Mouse (Mus musculus) C2C12 (cell line): ENCODE data around the gene Syde1. TPM values are rescaled to one million over a fixed set of nuclear protein-coding genes. Genes with fewer than 3 reads are reported as not detected.
"Not testable (repeated sequence)": the region's sequence is repeated elsewhere in the genome, so short reads cannot be mapped to it uniquely, and the experiment has no call there.

ENCODE experiments used
- H3K27me3 ChIP-seq: one replicate; pipeline ENCODE4 v1.6.1; 2011; ENCODE audit not compliant: control insufficient read depth, insufficient read depth, insufficient read length
- H3K36me3 ChIP-seq: one replicate; pipeline ENCODE4 v1.6.1; 2011; ENCODE audit not compliant: control insufficient read depth, insufficient read depth
- H3K4me3 ChIP-seq: one replicate; pipeline ENCODE4 v1.5.1; 2011; ENCODE audit warnings: mild to moderate bottlenecking, control low read depth; ENCODE audit not compliant: poor library complexity, insufficient read depth, severe bottlenecking
- H3K79me2 ChIP-seq: one replicate; pipeline ENCODE4 v1.6.1; 2011; ENCODE audit not compliant: control insufficient read depth, insufficient read depth
- H3K79me3 ChIP-seq: one replicate; pipeline ENCODE4 v1.6.1; 2011; ENCODE audit warnings: low read depth, control low read depth
- H3ac ChIP-seq: one replicate; pipeline ENCODE3; 2011; ENCODE audit warnings: low read depth; ENCODE audit not compliant: control insufficient read depth, insufficient read length
- CEBPB ChIP-seq: IDR thresholded peaks from one replicate; pipeline ENCODE4 v1.6.1; 2011; ENCODE audit warnings: low read depth, mild to moderate bottlenecking, control low read depth, moderate library complexity
- CTCF ChIP-seq: IDR thresholded peaks from one replicate; pipeline ENCODE4 v1.5.1; 2011; ENCODE audit not compliant: control insufficient read depth, insufficient read depth, insufficient read length
- FOSL1 ChIP-seq: IDR thresholded peaks from one replicate; pipeline ENCODE4 v1.8.0; 2011; ENCODE audit warnings: mild to moderate bottlenecking, low read length; ENCODE audit not compliant: poor library complexity, insufficient read depth, severe bottlenecking
- MAX ChIP-seq: IDR thresholded peaks from one replicate; pipeline ENCODE4 v1.6.1; 2011; ENCODE audit warnings: mild to moderate bottlenecking, control low read depth
- MYOD1 ChIP-seq: IDR thresholded peaks from one replicate; pipeline ENCODE4 v1.6.1; 2011; ENCODE audit warnings: low read depth; ENCODE audit not compliant: control insufficient read depth, insufficient read length
- MYOG ChIP-seq: IDR thresholded peaks from one replicate; pipeline ENCODE4 v1.6.1; 2011; ENCODE audit not compliant: control insufficient read depth, insufficient read length; ENCODE audit errors: extremely low read depth
- USF1 ChIP-seq: IDR thresholded peaks from one replicate; pipeline ENCODE4 v1.6.1; 2011; ENCODE audit warnings: low read depth, mild to moderate bottlenecking, control low read depth, moderate library complexity
- long read RNA-seq, 2 experiments: library from polyadenylated mRNA; unstranded; transcript quantifications; one replicate each; pipeline ENCODE4 v2.0.0; 2019 to 2020
- polyA plus RNA-seq: library from polyadenylated mRNA; unstranded; fragments of >200 nt; fragmentation: generic; extraction: Trizol; gene quantifications from one replicate; pipeline ENCODE4 v1.2.1, GENCODE M21; 2012; ENCODE audit warnings: missing spikeins

The Syde1 gene
- polyA plus RNA-seq = 37.2 TPM
- long read RNA-seq, experiment 1, transcript Syde1-201 (8 exons, 3,288 nt) = major isoform, 14 of 20 reads
- long read RNA-seq, experiment 1, partial matches to known transcripts = 2 of 20 reads
- long read RNA-seq, experiment 1, other reads (novel, unspliced or antisense) = 4 of 20 reads
- long read RNA-seq, experiment 2, transcript Syde1-201 (8 exons, 3,288 nt) = major isoform, 203 of 246 reads
- long read RNA-seq, experiment 2, partial matches to known transcripts = 22 of 246 reads
- long read RNA-seq, experiment 2, other reads (novel, unspliced or antisense) = 21 of 246 reads

DNA sequence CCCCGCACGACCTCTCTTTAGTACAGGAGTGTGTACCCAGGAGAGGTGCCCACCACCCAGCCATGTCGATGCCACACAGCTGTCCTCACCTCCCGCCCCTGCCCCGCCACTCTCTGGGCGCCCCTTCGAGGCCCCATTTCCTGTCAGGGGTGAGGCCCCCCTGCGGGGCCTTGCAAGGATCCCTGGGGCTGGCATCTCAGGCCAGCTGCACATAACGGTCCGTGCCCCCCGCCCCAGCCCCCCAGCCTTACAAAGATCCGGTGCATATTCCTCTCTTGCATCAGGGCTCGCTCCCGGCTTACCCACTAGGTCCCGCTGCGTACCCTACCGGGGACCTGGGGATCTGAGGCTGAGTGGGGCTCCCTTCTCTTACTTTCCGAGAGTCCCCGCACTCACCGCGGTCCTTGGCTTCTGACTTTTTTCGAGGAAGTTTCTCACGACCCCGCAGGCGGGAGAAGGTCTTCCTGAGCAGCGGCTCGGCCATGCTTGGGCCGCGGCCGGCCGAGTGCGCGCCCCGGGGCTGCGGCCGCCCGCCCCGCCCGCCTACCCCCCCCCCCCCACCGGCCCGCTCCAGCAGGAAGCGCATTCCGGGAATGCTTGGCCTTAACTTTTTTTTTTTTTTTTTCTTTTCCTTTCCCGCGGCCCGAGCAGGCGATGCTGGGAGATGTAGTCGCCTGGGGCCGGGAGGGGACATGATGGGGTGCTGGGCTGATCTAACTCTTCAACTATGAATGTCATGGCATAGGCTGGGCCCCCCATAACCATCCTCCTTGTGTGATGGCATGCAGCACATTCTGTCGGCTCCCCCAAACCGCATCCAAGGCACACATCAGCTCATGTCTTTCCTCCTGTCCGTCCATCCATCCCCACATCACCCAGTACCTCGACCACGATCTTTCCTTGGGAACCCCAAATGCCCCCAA is at the start of gene Syde1:
TSS of gene Syde1 (minus strand) at position 559 of the 923 bp plus-strand sequence.
- Histone ChIP-seq H3ac (peak within 1 kb of the TSS; percentile 97), H3K4me3 (peak within 1 kb of the TSS; percentile 85), H3K79me3 (peaks cover 17% of the 10 kb centered on the region), H3K36me3 (peaks cover 30% of the 10 kb centered on the region), H3K79me2 (peaks cover 33% of the 10 kb centered on the region), H3K27me3 (no peaks in the 10 kb centered on the region)
- TF ChIP-seq USF1 (no peak), FOSL1 (no peak), MYOG (no peak), CTCF (no peak), CEBPB (no peak), MAX (no peak), MYOD1 (no peak)

DNA sequence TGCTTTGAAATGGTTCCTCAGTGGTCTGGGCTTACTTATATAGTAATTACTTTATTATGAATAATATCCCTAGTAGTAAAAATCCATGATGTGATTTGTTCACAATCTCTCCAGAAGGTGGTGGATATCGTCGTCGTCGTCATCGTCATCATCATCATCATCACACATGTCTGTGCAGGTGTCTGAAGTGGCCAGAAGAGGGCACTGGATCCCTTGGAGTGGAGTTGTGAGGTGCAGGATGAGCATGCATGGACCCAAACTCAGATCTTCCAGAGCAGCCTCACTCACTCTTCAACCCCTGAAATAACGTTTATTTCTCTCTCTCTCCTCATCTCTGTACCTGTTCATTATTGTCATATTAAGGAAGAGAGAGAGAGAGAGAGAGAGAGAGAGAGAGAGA is 40.5 kb upstream of the Syde1 start:
- Histone ChIP-seq H3K27me3 (no peaks in the 10 kb centered on the region), H3K4me3 (no peak overlapping the region), H3K79me3 (no peaks in the 10 kb centered on the region), H3K79me2 (no peaks in the 10 kb centered on the region), H3K36me3 (no peaks in the 10 kb centered on the region), H3ac (no peak overlapping the region)
- TF ChIP-seq MYOG (no peak), MAX (no peak), FOSL1 (no peak), CEBPB (no peak), USF1 (no peak), CTCF (no peak), MYOD1 (no peak)

DNA sequence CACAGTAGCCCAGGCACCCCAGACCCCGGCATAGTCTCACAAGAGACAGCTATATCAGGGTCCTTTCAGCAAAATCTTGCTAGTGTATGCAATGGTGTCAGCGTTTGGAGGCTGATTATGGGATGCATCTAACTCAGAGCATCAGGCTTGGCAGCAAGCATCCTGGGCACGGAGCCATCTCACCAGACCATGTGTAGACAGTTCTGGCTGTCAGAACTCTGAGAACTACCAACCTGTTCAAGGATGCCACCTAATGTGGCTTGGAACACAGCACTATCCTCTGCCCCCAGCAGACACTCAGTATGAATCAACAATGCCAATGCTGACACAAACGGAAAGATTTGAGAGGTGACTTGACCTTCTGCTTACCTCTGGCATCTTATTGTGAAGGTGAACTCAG is 38.4 kb upstream of the Syde1 start:
- Histone ChIP-seq H3ac (no peak overlapping the region), H3K36me3 (no peaks in the 10 kb centered on the region), H3K79me2 (no peaks in the 10 kb centered on the region), H3K79me3 (no peaks in the 10 kb centered on the region), H3K27me3 (no peaks in the 10 kb centered on the region), H3K4me3 (no peak overlapping the region)
- no peak for TF ChIP-seq CEBPB
- no peak for TF ChIP-seq FOSL1
- TF ChIP-seq MYOG = no peak
- TF ChIP-seq CTCF = no peak
- TF ChIP-seq USF1 = no peak
- no peak for TF ChIP-seq MAX
- no peak for TF ChIP-seq MYOD1

DNA sequence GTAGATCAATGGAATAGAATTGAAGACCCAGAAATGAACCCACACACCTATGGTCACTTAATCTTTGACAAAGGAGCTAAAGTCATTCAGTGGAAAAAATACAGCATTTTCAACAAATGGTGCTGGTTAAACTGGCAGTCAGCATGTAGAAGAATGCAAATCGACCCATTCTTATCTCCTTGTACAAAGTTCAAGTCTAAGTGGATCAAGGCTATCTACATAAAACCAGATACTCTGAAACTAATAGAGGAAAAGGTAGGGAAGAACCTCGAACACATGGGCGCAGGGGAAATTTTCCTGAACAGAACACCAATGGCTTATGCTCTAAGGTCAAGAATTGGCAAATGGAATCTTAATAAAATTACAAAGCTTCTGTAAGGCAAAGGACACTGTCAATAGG is 31.4 kb upstream of the Syde1 start:
- not testable (repeated sequence) for H3K79me2 ChIP-seq, H3K4me3 ChIP-seq, H3K79me3 ChIP-seq

DNA sequence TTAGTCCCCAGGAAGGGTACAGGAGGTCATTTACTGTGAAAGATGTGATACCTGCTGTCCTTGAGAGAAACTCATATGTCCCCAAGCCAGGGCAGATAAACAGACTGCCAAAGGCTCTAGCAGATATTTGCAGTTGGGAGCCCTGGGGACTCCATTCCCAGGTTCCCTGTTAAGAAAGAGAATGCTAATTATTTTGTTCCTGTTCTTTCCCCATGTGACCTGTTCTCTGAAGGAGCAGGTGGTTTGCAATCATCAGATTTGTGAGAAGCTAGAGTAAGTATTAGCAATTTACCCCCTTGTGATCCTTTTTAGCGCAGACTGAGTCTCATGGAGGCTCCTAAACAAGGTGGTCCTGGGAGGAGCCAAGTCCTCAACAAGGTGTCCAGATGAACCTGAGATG is 26.2 kb upstream of the Syde1 start, which contains the start of gene Olfr1357:
TSS of gene Olfr1357 (minus strand) at position 101 of the 400 bp plus-strand sequence.
- H3K79me3 ChIP-seq = no peaks in the 10 kb centered on the region
- TF ChIP-seq MAX (no peak), CTCF (no peak), CEBPB (no peak), FOSL1 (no peak), USF1 (no peak), MYOD1 (no peak), MYOG (no peak)
- no peaks in the 10 kb centered on the region for H3K79me2 ChIP-seq
- H3ac ChIP-seq = no peak within 1 kb of the TSS
- H3K4me3 ChIP-seq = no peak within 1 kb of the TSS
- H3K27me3 ChIP-seq = no peaks in the 10 kb centered on the region
- H3K36me3 ChIP-seq = no peaks in the 10 kb centered on the region

More for the DNA sequence above, 31.4 kb upstream of the Syde1 start:
- not testable (repeated sequence) for H3K36me3 ChIP-seq, H3K27me3 ChIP-seq, H3ac ChIP-seq

DNA sequence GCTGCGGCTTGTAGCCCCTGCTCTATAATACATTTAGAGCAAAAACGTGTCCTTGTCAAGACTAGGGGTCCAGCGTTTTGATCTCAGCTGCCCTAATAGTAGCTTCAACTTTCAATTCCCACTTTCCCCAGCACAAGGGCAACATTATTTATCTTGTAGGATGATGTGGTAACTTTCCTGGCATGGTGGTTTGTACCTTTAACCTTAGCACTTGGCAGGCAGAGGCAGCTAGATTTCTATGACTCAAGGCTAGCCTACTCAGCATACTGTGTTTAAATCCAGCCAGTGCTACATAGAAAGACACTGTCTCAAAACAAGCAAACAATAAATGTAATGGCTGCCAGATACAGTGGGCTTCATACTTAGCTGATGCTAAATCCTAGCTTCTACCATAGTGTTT is 15.8 kb upstream of the Syde1 start:
- Histone ChIP-seq H3K4me3 (no peak overlapping the region), H3K36me3 (no peaks in the 10 kb centered on the region), H3K27me3 (no peaks in the 10 kb centered on the region), H3ac (no peak overlapping the region), H3K79me2 (no peaks in the 10 kb centered on the region), H3K79me3 (no peaks in the 10 kb centered on the region)
- TF ChIP-seq MYOG = no peak
- TF ChIP-seq USF1 = no peak
- no peak for TF ChIP-seq FOSL1
- no peak for TF ChIP-seq CEBPB
